Mouse (Mus musculus): ENCODE measurements at regions not wholly inside any gene's neighbourhood (a gene's known extent, or its start where the extent isn't known, plus 50 kb on each side); places are given as distances from the start of the nearest gene placed in this dataset.

DNA sequence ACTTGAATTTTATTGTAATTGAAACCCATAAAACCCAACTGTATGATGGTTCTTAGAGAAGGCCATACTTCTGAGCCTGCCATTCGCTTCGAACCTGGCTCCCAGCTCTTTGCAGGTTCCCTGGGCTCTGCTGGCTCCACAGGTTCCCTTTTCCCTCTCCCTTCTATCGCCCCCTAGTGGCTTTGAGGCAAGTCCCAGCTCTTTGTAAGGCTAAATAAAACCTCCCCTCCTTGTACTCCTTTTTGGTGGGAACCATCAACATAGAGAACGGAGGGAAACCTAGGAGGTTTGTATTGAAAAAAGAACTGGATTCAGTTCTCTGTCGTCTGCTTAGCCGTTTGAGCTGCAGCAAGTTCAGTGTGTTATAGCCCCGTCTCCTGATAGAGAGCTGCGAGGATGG is 124.5 kb downstream of the Zfp281 start:
- peak; percentile 30; the same call in 1 of the 2 replicates for TF ChIP-seq CTCF (IDR thresholded peaks at IDR 0.05; ENCODE audit: low read depth, low read length)
- no peak for TF ChIP-seq POLR2A (IDR thresholded peaks at IDR 0.05; ENCODE audit: borderline replicate concordance, low read depth, low read length)
